Mouse (Mus musculus) mouse trophoblast stem cell (cell line): ENCODE data around the gene Higd1c.
"Not testable (repeated sequence)": the region's sequence is repeated elsewhere in the genome, so short reads cannot be mapped to it uniquely, and the experiment has no call there.

Source experiments
- in situ Hi-C, 2 experiments: fragments of 300-500 bp; cut with MseI, MboI; formaldehyde crosslinking; loops; 2 replicates in 1 of 2; 3 replicates in 1 of 2; pipeline ENCODE4 v1.15.1; 2025

Gene Higd1c

GRCm38 (mm10) chr15:100364242-100364641 is at the start of gene Higd1c:
Gene Higd1c (plus strand): TSS chr15:100364542.
- in situ Hi-C loops = no loop called here

- in situ Hi-C loops = not testable (repeated sequence)
Measured at GRCm38 (mm10) chr15:100318014-100318671, 46.2 kb upstream of the Higd1c start.

GRCm38 (mm10) chr15:100319884-100320283 is 44.5 kb upstream of the Higd1c start:
- in situ Hi-C loops = no loop called here

GRCm38 (mm10) chr15:100320295-100320905 is 43.9 kb upstream of the Higd1c start:
- in situ Hi-C loops = no loop called here

GRCm38 (mm10) chr15:100321134-100321533 is 43.2 kb upstream of the Higd1c start:
- in situ Hi-C loops = no loop called here

GRCm38 (mm10) chr15:100324021-100324591 is 40.2 kb upstream of the Higd1c start:
- in situ Hi-C loops = no loop called here

GRCm38 (mm10) chr15:100325235-100325634 is 39.1 kb upstream of the Higd1c start:
- in situ Hi-C loops = no loop called here

- in situ Hi-C loops = not testable (repeated sequence)
Measured at GRCm38 (mm10) chr15:100328089-100328488, 36.3 kb upstream of the Higd1c start.

- in situ Hi-C loops = not testable (repeated sequence)
Measured at GRCm38 (mm10) chr15:100329336-100329735, 35.0 kb upstream of the Higd1c start.

GRCm38 (mm10) chr15:100330739-100331138 is 33.6 kb upstream of the Higd1c start:
- in situ Hi-C loops = no loop called here

- in situ Hi-C loops = not testable (repeated sequence)
Measured at GRCm38 (mm10) chr15:100332077-100332961, 32.0 kb upstream of the Higd1c start.

- in situ Hi-C loops = no loop called here
Measured at GRCm38 (mm10) chr15:100334629-100335028, 29.7 kb upstream of the Higd1c start, which contains the start of gene Mettl7a3. Gene Mettl7a3 (plus strand): TSS chr15:100334929.

- in situ Hi-C loops = not testable (repeated sequence)
Measured at GRCm38 (mm10) chr15:100337328-100337727, 27.0 kb upstream of the Higd1c start.

- in situ Hi-C loops = not testable (repeated sequence)
Measured at GRCm38 (mm10) chr15:100337847-100338246, 26.5 kb upstream of the Higd1c start.

- in situ Hi-C loops = not testable (repeated sequence)
Measured at GRCm38 (mm10) chr15:100341314-100341980, 22.9 kb upstream of the Higd1c start.

GRCm38 (mm10) chr15:100345484-100345883 is 18.9 kb upstream of the Higd1c start:
- in situ Hi-C loops = no loop called here

GRCm38 (mm10) chr15:100346761-100347160 is 17.6 kb upstream of the Higd1c start:
- in situ Hi-C loops = no loop called here

- in situ Hi-C loops = no loop called here
Measured at GRCm38 (mm10) chr15:100349496-100349895, 14.8 kb upstream of the Higd1c start.

- in situ Hi-C loops = no loop called here
Measured at GRCm38 (mm10) chr15:100351501-100352060, 12.8 kb upstream of the Higd1c start.

- in situ Hi-C loops = no loop called here
Measured at GRCm38 (mm10) chr15:100352711-100353250, 11.6 kb upstream of the Higd1c start, which contains the start of the genes Methig1 and Mettl7a2. Gene Methig1 (plus strand): TSS chr15:100353149. Gene Mettl7a2 (plus strand): TSS chr15:100353200.

GRCm38 (mm10) chr15:100353399-100353798 is 10.9 kb upstream of the Higd1c start:
- in situ Hi-C loops = not testable (repeated sequence)
